Mouse (Mus musculus) lung, adult 2 months (tissue): ENCODE results near the gene Slc4a1.

ENCODE experiments used
- CTCF ChIP-seq: fragments of 200-500 bp; IDR thresholded peaks from 2 replicates; pipeline ENCODE4 v1.5.1; 2011; ENCODE audit warnings: mild to moderate bottlenecking, low read length, control low read depth; ENCODE audit not compliant: insufficient read depth
- POLR2A ChIP-seq: fragments of 200-500 bp; IDR thresholded peaks from 2 replicates; pipeline ENCODE4 v1.6.1; 2011; ENCODE audit warnings: low read depth, mild to moderate bottlenecking, control low read depth, low read length, borderline replicate concordance; ENCODE audit errors: extremely low read depth

DNA sequence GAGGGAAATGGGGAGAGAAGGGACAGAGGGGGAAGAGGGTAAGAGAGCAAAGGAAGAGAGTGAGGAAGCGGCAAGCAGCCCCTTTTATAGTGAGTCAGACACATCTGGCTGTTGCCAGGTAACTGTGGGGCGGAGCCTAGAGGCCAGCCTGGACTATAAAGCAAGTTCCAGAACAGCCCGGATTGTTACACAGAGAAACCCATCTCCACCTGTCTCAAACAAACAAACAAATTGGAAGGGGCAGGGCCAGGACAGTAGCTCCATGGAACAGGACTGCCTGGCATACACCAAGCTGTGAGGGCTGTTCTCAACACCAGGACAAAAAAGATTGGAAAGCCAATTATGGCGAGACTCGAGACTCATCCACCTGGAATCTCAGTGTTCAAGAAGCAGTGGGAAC, 19.1 kb downstream of the Slc4a1 start:
- TF ChIP-seq CTCF: no peak
- TF ChIP-seq POLR2A: no peak
